ENCODE assay signal across 18 mouse cellular contexts in genomic region chr9:111220551-111221080, GRCm38 (mm10). TPM values are rescaled to one million over a fixed set of nuclear protein-coding genes. Genes with fewer than 3 reads are reported as not detected.
DNase-seq lines count a peak whose midpoint lies in the region; ATAC-seq and TF ChIP-seq lines count a peak whose summit lies in the region.
"Had no signal": no experiment of that assay in that cellular context is flagged by ENCODE, and none has a peak within 500 bp of the region (broad histone marks: within the 10 kb centered on the region; RNA-seq: fewer than 3 reads in every experiment).

No protein-coding gene starts in this region.

- peak overlapping the region; percentile 18; the same call in 1 of the 2 replicates for H3K27ac ChIP-seq in bone marrow, adult 2 months (ENCODE audit: control insufficient read depth, insufficient read depth, low read depth, low read length, poor library complexity)
- H3K27ac ChIP-seq: embryonic facial prominence, embryonic 12.5 days; forebrain, embryonic 12.5 days; hindbrain, embryonic 12.5 days had no signal

- no peak overlapping the region for H3K4me3 ChIP-seq in bone marrow, adult 2 months (replicated peaks; ENCODE audit: control insufficient read depth, low read depth, low read length)
- H3K4me3 ChIP-seq: embryonic facial prominence, embryonic 12.5 days; forebrain, embryonic 12.5 days; heart, embryonic 12.5 days; hindbrain, embryonic 12.5 days had no signal

- 36% methylated on average over 5 of the region's 5 CpGs for WGBS in bone marrow, adult 2 months

- no peaks in the 10 kb centered on the region; the same call in 1 of the 2 replicates for H3K4me1 ChIP-seq in bone marrow, adult 2 months (ENCODE audit: control insufficient read depth, insufficient read depth, low read length)
- H3K4me1 ChIP-seq: forebrain, embryonic 12.5 days; hindbrain, embryonic 12.5 days had no signal

- peak; percentile 91 for DNase-seq in A20 (ENCODE audit: low read depth, low spot score)
- DNase-seq in retina, embryonic 14.5 days (ENCODE audit: low spot score), result no peak
- no peak for DNase-seq in left cerebral cortex, adult 18-20 months (ENCODE audit: low spot score in 2 of 2)
- DNase-seq: adrenal gland, adult 8-10 months; cerebellum, adult 2 months; cerebellum, postnatal 10 days; gastrocnemius, postnatal 14 days had no signal

- peak; percentile 60 for ATAC-seq in megakaryocyte, adult 5-6 weeks (ENCODE audit: poor library complexity, severe bottlenecking)
- 0 out of 2 replicates have a peak, but pooled peaks have one; percentile 26 for ATAC-seq in neutrophil, adult 5-6 weeks (ENCODE audit: extremely low read depth, insufficient number of reproducible peaks, low FRiP score, poor library complexity, severe bottlenecking)
- no peak for ATAC-seq in erythroid progenitor cell, adult 5-6 weeks (replicated peaks; ENCODE audit: low FRiP score, poor library complexity, severe bottlenecking)
- ATAC-seq: forebrain, embryonic 16.5 days; hindbrain, embryonic 16.5 days; inflammation-experienced regulatory T-cells, adult 6 months had no signal

- no peak for TF ChIP-seq CTCF in bone marrow, adult 2 months (IDR thresholded peaks at IDR 0.05; ENCODE audit: control insufficient read depth, insufficient read depth, low read length)

- TF ChIP-seq POLR2A in bone marrow, adult 2 months (IDR thresholded peaks at IDR 0.05; ENCODE audit: borderline replicate concordance, control insufficient read depth, low read depth, low read length), result no peak

RNA-seq across cellular contexts. Expression of gene Mlh1, which starts 51.0 kb away (rescaled TPM):
- polyA plus RNA-seq in bone marrow, adult 2 months (2011; ENCODE audit: insufficient read depth, insufficient read length, low replicate concordance, missing spikeins), result 23.3 and 34.8 TPM in 2 replicates
- 22.4 and 30.9 TPM in 2 replicates for total RNA-seq in megakaryocyte, adult 5-6 weeks (2015)
- 27.3 and 38.4 TPM in 2 replicates for total RNA-seq in megakaryocyte, adult 5-6 weeks (2017)
- 51.4 and 55.0 TPM in 2 replicates for total RNA-seq in neutrophil, adult 5-6 weeks (2017)
- total RNA-seq in left cerebral cortex, adult 18-20 months (2021), result 10 to 100 TPM; 17.1 to 17.3 TPM
- 33.1 and 36.0 TPM in 2 replicates for total RNA-seq in erythroid progenitor cell, adult 5-6 weeks (2015; ENCODE audit: low replicate concordance)
- 31.2 and 35.4 TPM in 2 replicates for total RNA-seq in erythroid progenitor cell, adult 5-6 weeks (2017; ENCODE audit: low replicate concordance)

RNA-seq across cellular contexts. Expression of gene Epm2aip1, which starts 51.1 kb away (rescaled TPM):
- polyA plus RNA-seq in bone marrow, adult 2 months (2011; ENCODE audit: insufficient read depth, insufficient read length, low replicate concordance, missing spikeins), result 3.6 and 5.4 TPM in 2 replicates
- 13.7 and 15.3 TPM in 2 replicates for total RNA-seq in megakaryocyte, adult 5-6 weeks (2015)
- total RNA-seq in megakaryocyte, adult 5-6 weeks (2017), result 12.2 and 16.1 TPM in 2 replicates
- total RNA-seq in neutrophil, adult 5-6 weeks (2017), result 22.5 and 28.3 TPM in 2 replicates
- total RNA-seq in left cerebral cortex, adult 18-20 months (2021), result 10 to 100 TPM; 87.2 to 87.9 TPM
- 23.5 and 26.3 TPM in 2 replicates for total RNA-seq in erythroid progenitor cell, adult 5-6 weeks (2015; ENCODE audit: low replicate concordance)
- 16.9 and 21.7 TPM in 2 replicates for total RNA-seq in erythroid progenitor cell, adult 5-6 weeks (2017; ENCODE audit: low replicate concordance)
